Mouse (Mus musculus) testis, adult 2 months (tissue): ENCODE measurements at regions not wholly inside any gene's neighbourhood (a gene's known extent, or its start where the extent isn't known, plus 50 kb on each side); places are given as distances from the start of the nearest gene placed in this dataset.

Source experiments
- H3K27ac ChIP-seq: fragments of 200-500 bp; 2 replicates; pipeline ENCODE4 v1.5.1; 2012; ENCODE audit warnings: low read depth, low read length; ENCODE audit not compliant: control insufficient read depth, insufficient read depth
- H3K27me3 ChIP-seq: fragments of 200-500 bp; 2 replicates; pipeline ENCODE4 v1.6.1; 2012; ENCODE audit warnings: mild to moderate bottlenecking, low read length, moderate library complexity; ENCODE audit not compliant: control insufficient read depth, insufficient read depth
- H3K36me3 ChIP-seq: fragments of 200-500 bp; 2 replicates; pipeline ENCODE4 v1.6.1; 2012; ENCODE audit warnings: mild to moderate bottlenecking, low read length; ENCODE audit not compliant: control insufficient read depth, insufficient read depth
- H3K4me1 ChIP-seq: fragments of 200-500 bp; 2 replicates; pipeline ENCODE4 v1.6.1; 2012; ENCODE audit warnings: low read length; ENCODE audit not compliant: control insufficient read depth, insufficient read depth
- H3K4me3 ChIP-seq: fragments of 200-500 bp; 2 replicates; pipeline ENCODE4 v1.5.1; 2012; ENCODE audit warnings: low read depth, mild to moderate bottlenecking, low read length, moderate library complexity, mixed read lengths; ENCODE audit not compliant: control insufficient read depth
- CTCF ChIP-seq: fragments of 200-500 bp; IDR thresholded peaks from 2 replicates; pipeline ENCODE4 v1.5.1; 2012; ENCODE audit warnings: low read depth, mild to moderate bottlenecking, inconsistent platforms, low read length, moderate library complexity; ENCODE audit not compliant: control insufficient read depth, insufficient read depth, insufficient replicate concordance
- POLR2A ChIP-seq: fragments of 200-500 bp; IDR thresholded peaks from 2 replicates; pipeline ENCODE4 v1.6.1; 2012; ENCODE audit warnings: low read depth, mild to moderate bottlenecking, inconsistent platforms, low read length, moderate library complexity; ENCODE audit not compliant: control insufficient read depth

DNA sequence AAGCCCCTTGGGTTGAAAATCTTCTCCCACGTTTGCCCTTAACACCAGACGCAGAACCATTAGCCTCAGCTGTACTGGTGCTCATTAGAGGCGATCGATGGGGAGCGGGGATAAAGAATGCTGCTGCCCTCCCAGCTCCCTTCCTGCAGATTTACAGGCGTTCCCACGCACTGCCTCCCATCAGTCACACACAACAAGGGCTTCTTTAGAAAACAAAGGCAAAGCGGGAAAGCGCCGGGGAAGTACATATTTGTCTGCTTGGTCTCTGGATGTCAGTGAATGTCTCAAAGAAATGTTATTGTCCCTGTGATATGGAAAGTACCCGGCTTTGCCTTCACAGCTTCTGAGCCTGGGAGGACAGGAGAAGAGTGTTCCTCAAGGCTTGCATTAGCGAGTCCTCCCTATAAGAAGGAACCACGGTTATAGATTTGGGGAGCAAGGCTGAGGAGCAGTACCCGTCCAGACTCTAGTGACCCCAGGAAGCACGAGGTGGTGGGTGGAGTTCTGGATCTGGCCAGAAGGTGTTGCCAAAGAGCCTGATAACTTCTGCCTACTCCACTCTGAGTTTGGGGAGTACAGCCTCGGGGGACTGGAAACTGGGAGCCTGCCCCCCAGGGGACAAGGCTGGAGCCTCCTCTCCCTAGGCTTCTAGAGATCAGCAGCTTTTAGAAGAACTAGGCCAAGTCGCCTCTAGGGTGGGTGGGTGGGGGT is 173.0 kb upstream of the Mki67 start:
- no peaks in the 10 kb centered on the region for H3K27me3 ChIP-seq
- H3K36me3 ChIP-seq = no peaks in the 10 kb centered on the region
- no peak overlapping the region for H3K4me3 ChIP-seq
- no peak overlapping the region for H3K27ac ChIP-seq
- TF ChIP-seq CTCF (peak; percentile 40; the same call in 1 of the 2 replicates), POLR2A (no peak)
- H3K4me1 ChIP-seq = peaks cover 3% of the 10 kb centered on the region; the same call in 1 of the 2 replicates

- Histone ChIP-seq H3K4me3 (no peak overlapping the region), H3K27me3 (no peaks in the 10 kb centered on the region), H3K27ac (no peak overlapping the region), H3K4me1 (no peaks in the 10 kb centered on the region), H3K36me3 (no peaks in the 10 kb centered on the region)
- TF ChIP-seq POLR2A (no peak), CTCF (no peak)
These were observed 182.7 kb upstream of the Mki67 start for GRCm38 (mm10) chr7:135898876-135899275.

DNA sequence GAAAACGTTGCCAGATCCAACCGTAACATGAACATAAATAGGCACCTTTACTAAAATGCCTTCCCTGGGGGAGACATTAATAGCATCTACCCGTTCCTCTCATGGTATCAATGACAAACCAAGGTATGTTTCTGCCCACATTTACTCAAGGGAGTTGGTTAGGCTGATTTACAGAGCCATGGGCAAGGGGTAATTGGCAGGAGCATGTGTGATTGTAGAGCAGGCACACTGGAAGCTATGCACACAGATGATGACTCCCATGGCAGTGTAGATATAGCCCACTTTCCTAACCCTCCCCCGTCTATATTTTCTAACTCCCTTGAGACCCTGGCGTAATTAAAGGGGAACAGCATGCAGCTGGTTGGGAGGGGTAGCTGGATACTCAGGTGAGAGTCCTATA is 183.6 kb upstream of the Mki67 start:
- H3K4me3 ChIP-seq = no peak overlapping the region
- H3K4me1 ChIP-seq = no peaks in the 10 kb centered on the region
- H3K27ac ChIP-seq = no peak overlapping the region
- no peak for TF ChIP-seq POLR2A
- TF ChIP-seq CTCF = no peak
- H3K36me3 ChIP-seq = no peaks in the 10 kb centered on the region
- no peaks in the 10 kb centered on the region for H3K27me3 ChIP-seq

DNA sequence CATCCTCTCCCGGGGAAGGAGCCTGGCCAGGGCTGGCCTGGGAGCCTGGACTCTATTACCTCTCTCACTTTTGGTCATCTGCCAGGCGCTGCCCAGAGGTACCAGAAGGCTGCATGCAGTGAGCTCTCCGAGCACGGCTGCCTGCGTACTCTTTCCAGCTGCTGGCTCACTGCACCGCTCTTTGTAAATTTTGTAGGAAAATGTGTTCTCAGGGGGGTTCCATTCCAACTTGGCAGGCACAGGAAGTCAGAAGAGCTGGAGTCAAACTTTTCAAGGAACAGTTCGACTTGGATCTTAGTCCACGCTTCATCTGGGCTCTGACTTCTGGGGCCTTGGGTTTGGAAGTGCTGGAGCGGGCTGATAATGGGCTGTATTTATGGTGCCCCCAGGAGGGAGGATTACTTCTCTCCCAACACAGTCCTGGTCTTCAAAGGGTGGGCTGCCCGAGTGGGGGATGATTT is 184.7 kb upstream of the Mki67 start:
- no peak overlapping the region for H3K27ac ChIP-seq
- no peak for TF ChIP-seq CTCF
- no peak for TF ChIP-seq POLR2A

DNA sequence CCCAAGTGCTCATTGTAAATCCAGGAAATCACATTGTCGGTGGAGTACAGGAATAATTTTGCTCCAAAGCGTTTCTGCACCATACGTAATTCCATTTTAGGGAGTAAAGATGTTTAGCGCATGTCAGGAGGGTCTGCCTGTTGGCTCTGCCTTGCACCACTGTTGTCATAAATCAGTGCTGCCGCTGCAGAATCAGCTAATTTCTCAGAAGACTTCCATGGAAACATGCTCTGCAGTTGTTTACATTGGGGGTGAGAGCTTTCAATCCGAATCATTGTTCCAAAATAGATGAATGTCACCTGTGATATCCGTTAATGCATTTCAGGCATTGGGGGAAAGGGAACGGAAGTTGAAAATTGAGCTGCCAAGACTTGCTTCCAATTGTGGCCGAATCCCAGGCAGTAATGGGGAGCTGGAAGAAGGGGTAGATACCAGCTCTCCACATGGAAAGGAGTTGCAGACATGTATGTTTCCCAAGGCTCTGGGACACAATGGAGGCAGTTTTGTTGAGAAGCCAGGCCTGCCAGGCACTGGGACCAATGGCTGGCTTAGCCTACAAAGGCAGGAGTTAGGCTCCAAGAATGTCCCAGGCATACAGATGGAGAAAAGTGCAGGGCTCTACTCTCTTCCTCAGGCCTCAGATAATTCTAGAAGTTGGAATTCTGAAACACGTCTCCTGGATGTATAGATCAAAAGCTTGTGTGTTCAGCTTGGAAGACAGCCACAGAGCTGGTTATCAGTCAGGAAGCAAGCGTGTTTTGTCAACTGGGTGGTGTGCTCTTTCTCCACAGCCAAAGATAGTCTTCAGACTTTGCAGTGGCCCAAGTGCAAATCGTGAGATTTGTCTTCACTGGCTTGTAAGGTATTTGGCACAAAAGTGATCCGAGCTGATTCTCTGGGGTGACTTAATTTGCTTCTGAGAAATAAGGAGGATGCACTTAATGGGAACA is 186.2 kb upstream of the Mki67 start:
- Histone ChIP-seq H3K27ac (no peak overlapping the region), H3K27me3 (no peaks in the 10 kb centered on the region), H3K4me3 (no peak overlapping the region), H3K4me1 (no peaks in the 10 kb centered on the region), H3K36me3 (no peaks in the 10 kb centered on the region)
- TF ChIP-seq POLR2A (no peak), CTCF (no peak)

More for the DNA sequence above, 184.7 kb upstream of the Mki67 start:
- Histone ChIP-seq H3K27me3 (no peaks in the 10 kb centered on the region), H3K4me3 (no peak overlapping the region), H3K4me1 (no peaks in the 10 kb centered on the region), H3K36me3 (no peaks in the 10 kb centered on the region)

GRCm38 (mm10) chr7:135911376-135911775 is 195.2 kb upstream of the Mki67 start:
- H3K4me1 ChIP-seq = no peaks in the 10 kb centered on the region
- no peak for TF ChIP-seq CTCF
- no peak for TF ChIP-seq POLR2A
- H3K4me3 ChIP-seq = no peak overlapping the region
- no peaks in the 10 kb centered on the region for H3K36me3 ChIP-seq
- H3K27me3 ChIP-seq = no peaks in the 10 kb centered on the region
- H3K27ac ChIP-seq = no peak overlapping the region
